Mouse (Mus musculus): ENCODE data around the gene Tsacc. TPM values are rescaled to one million over a fixed set of nuclear protein-coding genes. Genes with fewer than 3 reads are reported as not detected.
"Not testable (repeated sequence)": the region's sequence is repeated elsewhere in the genome, so short reads cannot be mapped to it uniquely, and the experiment has no call there.

The Tsacc gene
- polyA plus RNA-seq, 2 experiments = 2.5 to 4.6 TPM

DNA sequence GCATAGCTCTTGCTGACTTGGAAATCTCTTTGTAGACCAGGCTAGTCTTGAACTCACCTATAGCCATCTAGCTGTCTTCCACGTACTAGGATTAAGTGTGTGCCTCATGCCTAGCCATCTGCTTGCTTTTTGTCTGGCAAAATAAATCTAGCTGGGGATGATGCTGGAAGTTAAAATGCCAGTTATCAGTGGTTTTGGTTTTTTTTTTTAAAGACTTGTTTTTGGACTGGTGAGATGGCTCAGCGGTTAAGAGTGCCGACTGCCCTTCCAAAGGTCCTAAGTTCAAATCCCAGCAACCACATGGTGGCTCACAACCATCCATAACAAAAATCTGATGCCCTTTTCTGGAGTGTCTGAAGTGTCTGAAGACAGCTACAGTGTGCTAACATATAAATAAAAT is 24.9 kb downstream of the Tsacc start:
- no peak overlapping the region for H3K9ac ChIP-seq (replicated peaks)
- H3K27me3 ChIP-seq (ENCODE audit: control insufficient read depth, insufficient read depth, low read length) = no peaks in the 10 kb centered on the region
- no peak for DNase-seq (ENCODE audit: low read depth in 3 of 3, low spot score in 3 of 3)
- H3K4me2 ChIP-seq (ENCODE audit: low read depth) = no peak overlapping the region
- H3K4me1 ChIP-seq (replicated peaks; ENCODE audit: control insufficient read depth in 2 of 2, insufficient read depth in 2 of 2, low read length in 1 of 2) = no peaks in the 10 kb centered on the region
- H3K27ac ChIP-seq = no peak overlapping the region
- no peak overlapping the region for H3K4me3 ChIP-seq (ENCODE audit: insufficient read depth in 1 of 2, low read depth in 2 of 2, low read length in 2 of 2)
- H3K9me3 ChIP-seq (ENCODE audit: control insufficient read depth, low read length) = no peaks in the 10 kb centered on the region
- WGBS (ENCODE audit: insufficient replicate concordance) = 68% methylated on average over 3 of the region's 3 CpGs
- no peak for TF ChIP-seq CTCF (IDR thresholded peaks at IDR 0.05; ENCODE audit: low read depth)
- no peak for TF ChIP-seq EP300 (IDR thresholded peaks at IDR 0.05; ENCODE audit: low read depth)
- ATAC-seq (ENCODE audit: insufficient read depth) = no peak
- H3K36me3 ChIP-seq (replicated peaks; ENCODE audit: control insufficient read depth, insufficient read depth, low read depth) = no peaks in the 10 kb centered on the region

DNA sequence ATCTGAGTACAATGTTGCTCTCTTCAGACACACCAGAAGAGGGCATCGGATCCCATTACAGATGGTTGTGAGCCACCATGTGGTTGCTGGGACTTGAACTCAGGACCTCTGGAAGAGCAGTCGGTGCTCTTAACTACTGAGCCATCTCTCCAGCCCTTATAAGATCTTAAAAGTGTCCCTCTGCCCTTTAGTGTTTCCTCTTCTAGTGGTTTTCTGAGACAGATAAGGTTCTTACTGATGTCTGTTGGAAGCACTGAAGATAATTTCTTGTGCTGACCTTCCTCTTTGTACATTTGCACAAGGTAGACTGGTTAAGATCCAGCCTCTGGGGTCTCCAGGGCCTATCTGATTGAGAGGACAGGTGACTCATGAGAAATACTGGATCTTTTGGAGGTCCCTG is 25.5 kb downstream of the Tsacc start:
- H3K9me3 ChIP-seq (ENCODE audit: control insufficient read depth, low read length); ATAC-seq (ENCODE audit: insufficient read depth); H3K4me2 ChIP-seq (ENCODE audit: low read depth); H3K4me3 ChIP-seq (ENCODE audit: insufficient read depth in 1 of 2, low read depth in 2 of 2, low read length in 2 of 2); DNase-seq (ENCODE audit: low read depth in 3 of 3, low spot score in 3 of 3); H3K9ac ChIP-seq (replicated peaks); H3K27ac ChIP-seq; H3K4me1 ChIP-seq (replicated peaks; ENCODE audit: control insufficient read depth in 2 of 2, insufficient read depth in 2 of 2, low read length in 1 of 2); H3K27me3 ChIP-seq (ENCODE audit: control insufficient read depth, insufficient read depth, low read length); H3K36me3 ChIP-seq (replicated peaks; ENCODE audit: control insufficient read depth, insufficient read depth, low read depth): not testable (repeated sequence)
- WGBS (ENCODE audit: insufficient replicate concordance) = 43% methylated on average over 2 of the region's 2 CpGs

DNA sequence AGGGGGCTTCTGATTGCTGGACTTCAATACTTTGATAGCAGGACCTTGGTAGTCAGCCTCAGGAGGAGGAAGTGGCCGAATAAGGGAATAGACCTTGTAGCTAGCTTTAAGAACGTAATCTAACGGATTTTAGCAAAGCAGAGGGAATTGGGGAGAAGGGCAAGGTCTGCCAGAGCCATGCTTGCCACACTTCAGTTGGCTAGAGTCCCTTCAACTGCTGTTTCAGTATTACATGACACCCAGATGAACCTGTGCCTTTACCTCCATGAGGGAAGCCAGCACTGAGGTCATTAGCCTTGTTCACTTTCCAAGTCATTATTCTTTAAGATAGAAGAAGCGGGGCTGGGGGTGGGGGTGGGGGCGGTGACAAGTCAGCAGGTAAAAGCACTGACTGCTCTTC is 27.8 kb downstream of the Tsacc start:
- H3K9ac ChIP-seq (replicated peaks) = no peak overlapping the region
- no peaks in the 10 kb centered on the region for H3K9me3 ChIP-seq (ENCODE audit: control insufficient read depth, low read length)
- ATAC-seq (ENCODE audit: insufficient read depth) (no peak), DNase-seq (ENCODE audit: low read depth in 3 of 3, low spot score in 3 of 3) (no peak)
- H3K4me1 ChIP-seq (replicated peaks; ENCODE audit: control insufficient read depth in 2 of 2, insufficient read depth in 2 of 2, low read length in 1 of 2) = no peaks in the 10 kb centered on the region
- H3K36me3 ChIP-seq (replicated peaks; ENCODE audit: control insufficient read depth, insufficient read depth, low read depth) = no peaks in the 10 kb centered on the region
- H3K27ac ChIP-seq = no peak overlapping the region
- H3K27me3 ChIP-seq (ENCODE audit: control insufficient read depth, insufficient read depth, low read length) = no peaks in the 10 kb centered on the region
- no peak for TF ChIP-seq EP300 (IDR thresholded peaks at IDR 0.05; ENCODE audit: low read depth)
- TF ChIP-seq CTCF (IDR thresholded peaks at IDR 0.05; ENCODE audit: low read depth) = no peak
- H3K4me3 ChIP-seq (ENCODE audit: insufficient read depth in 1 of 2, low read depth in 2 of 2, low read length in 2 of 2) = no peak overlapping the region
- 62% methylated on average over 5 of the region's 5 CpGs for WGBS (ENCODE audit: insufficient replicate concordance)
- H3K4me2 ChIP-seq (ENCODE audit: low read depth) = no peak overlapping the region

DNA sequence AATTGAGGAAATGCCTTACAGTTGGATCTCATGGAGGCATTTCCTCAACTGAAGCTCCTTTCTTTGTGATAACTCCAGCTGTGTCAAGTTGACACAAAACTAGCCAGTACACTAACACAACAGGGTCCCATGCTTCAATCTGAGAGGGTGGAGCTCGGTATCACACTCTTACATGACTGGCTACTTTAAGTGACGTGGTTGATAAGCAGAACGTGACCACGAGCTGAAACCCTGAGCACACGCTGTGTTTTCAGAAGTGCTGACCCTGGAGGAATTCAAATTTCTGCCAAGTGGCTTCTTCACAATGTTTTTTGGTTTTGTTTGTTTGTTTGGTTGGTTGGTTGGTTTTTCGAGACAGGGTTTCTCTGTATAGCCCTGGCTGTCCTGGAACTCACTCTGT is 28.8 kb downstream of the Tsacc start:
- H3K36me3 ChIP-seq (replicated peaks; ENCODE audit: control insufficient read depth, insufficient read depth, low read depth); DNase-seq (ENCODE audit: low read depth in 3 of 3, low spot score in 3 of 3); H3K27me3 ChIP-seq (ENCODE audit: control insufficient read depth, insufficient read depth, low read length); H3K9ac ChIP-seq (replicated peaks); H3K4me1 ChIP-seq (replicated peaks; ENCODE audit: control insufficient read depth in 2 of 2, insufficient read depth in 2 of 2, low read length in 1 of 2); H3K4me3 ChIP-seq (ENCODE audit: insufficient read depth in 1 of 2, low read depth in 2 of 2, low read length in 2 of 2); H3K27ac ChIP-seq; ATAC-seq (ENCODE audit: insufficient read depth); H3K4me2 ChIP-seq (ENCODE audit: low read depth); H3K9me3 ChIP-seq (ENCODE audit: control insufficient read depth, low read length): not testable (repeated sequence)
- WGBS (ENCODE audit: insufficient replicate concordance) = 35% methylated on average over 6 of the region's 6 CpGs

DNA sequence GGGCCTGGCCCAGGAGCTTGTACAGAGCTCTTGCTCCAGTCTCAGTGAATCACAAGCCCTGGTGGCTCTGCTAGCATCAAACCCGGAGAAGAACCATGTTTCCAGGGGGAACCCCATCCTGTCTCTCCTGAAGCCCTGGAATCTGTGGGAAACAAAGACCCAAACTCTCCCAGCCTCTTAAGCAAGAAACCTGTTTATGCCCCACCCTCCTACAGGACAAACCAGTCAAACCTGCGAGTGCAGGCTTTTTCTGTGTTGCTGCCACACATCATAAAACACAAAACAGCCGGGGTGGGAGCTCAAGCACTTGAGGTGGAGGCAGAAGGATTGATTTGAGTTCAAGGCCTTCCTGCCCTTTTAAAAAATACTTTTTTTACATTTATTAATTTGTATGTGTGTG is 34.5 kb downstream of the Tsacc start:
- TF ChIP-seq EP300 (IDR thresholded peaks at IDR 0.05; ENCODE audit: low read depth) (no peak), CTCF (IDR thresholded peaks at IDR 0.05; ENCODE audit: low read depth) (no peak)
- no peaks in the 10 kb centered on the region for H3K27me3 ChIP-seq (ENCODE audit: control insufficient read depth, insufficient read depth, low read length)
- H3K4me1 ChIP-seq (replicated peaks; ENCODE audit: control insufficient read depth in 2 of 2, insufficient read depth in 2 of 2, low read length in 1 of 2) = peaks cover 0 to 4% of the 10 kb centered on the region in 2 experiments; a peak in 1 of 4 replicates
- WGBS (ENCODE audit: insufficient replicate concordance) = 39% methylated on average over 3 of the region's 3 CpGs
- H3K9me3 ChIP-seq (ENCODE audit: control insufficient read depth, low read length) = no peaks in the 10 kb centered on the region
- H3K9ac ChIP-seq (replicated peaks) = no peak overlapping the region
- H3K4me2 ChIP-seq (ENCODE audit: low read depth) = no peak overlapping the region
- no peak for ATAC-seq (ENCODE audit: insufficient read depth)
- H3K36me3 ChIP-seq (replicated peaks; ENCODE audit: control insufficient read depth, insufficient read depth, low read depth) = no peaks in the 10 kb centered on the region
- no peak overlapping the region for H3K4me3 ChIP-seq (ENCODE audit: insufficient read depth in 1 of 2, low read depth in 2 of 2, low read length in 2 of 2)
- no peak for DNase-seq (ENCODE audit: low read depth in 3 of 3, low spot score in 3 of 3)
- no peak overlapping the region for H3K27ac ChIP-seq

DNA sequence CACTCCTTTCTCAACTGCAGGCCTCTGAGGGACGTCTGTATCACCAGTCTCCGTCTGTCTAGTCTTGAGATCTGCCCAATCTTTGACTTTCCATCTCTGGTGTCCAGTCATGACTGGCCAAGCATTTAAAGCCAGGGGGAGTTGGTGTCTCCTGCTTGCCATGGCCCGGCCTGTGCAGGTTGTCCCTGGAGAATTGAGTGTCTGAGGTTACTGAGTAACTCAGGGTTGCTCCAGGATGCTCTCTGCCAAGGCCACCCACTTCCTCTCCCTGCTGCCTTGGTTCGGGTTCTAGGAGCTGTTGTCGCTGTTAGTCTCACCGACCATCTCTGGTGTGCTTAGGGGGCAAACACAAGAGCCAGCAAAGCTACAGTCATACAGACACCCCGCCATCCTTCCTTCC is 40.4 kb downstream of the Tsacc start:
- Histone ChIP-seq H3K4me1 (replicated peaks; ENCODE audit: control insufficient read depth in 2 of 2, insufficient read depth in 2 of 2, low read length in 1 of 2) (peaks cover 0 to 11% of the 10 kb centered on the region in 2 experiments; a peak in 1 of 4 replicates), H3K27ac (no peak overlapping the region), H3K27me3 (ENCODE audit: control insufficient read depth, insufficient read depth, low read length) (peaks cover 25% of the 10 kb centered on the region), H3K4me2 (ENCODE audit: low read depth) (no peak overlapping the region), H3K4me3 (ENCODE audit: insufficient read depth in 1 of 2, low read depth in 2 of 2, low read length in 2 of 2) (no peak overlapping the region), H3K9me3 (ENCODE audit: control insufficient read depth, low read length) (no peaks in the 10 kb centered on the region), H3K36me3 (replicated peaks; ENCODE audit: control insufficient read depth, insufficient read depth, low read depth) (no peaks in the 10 kb centered on the region), H3K9ac (replicated peaks) (no peak overlapping the region)
- ATAC-seq (ENCODE audit: insufficient read depth) (no peak), DNase-seq (ENCODE audit: low read depth in 3 of 3, low spot score in 3 of 3) (no peak)
- 37% methylated on average over 7 of the region's 7 CpGs for WGBS (ENCODE audit: insufficient replicate concordance)
- TF ChIP-seq EP300 (IDR thresholded peaks at IDR 0.05; ENCODE audit: low read depth) (no peak), CTCF (IDR thresholded peaks at IDR 0.05; ENCODE audit: low read depth) (no peak)
